Mouse (Mus musculus) liver, embryonic 14.5 days (tissue): ENCODE measurements around the gene Eefsec. TPM values are rescaled to one million over a fixed set of nuclear protein-coding genes. Genes with fewer than 3 reads are reported as not detected.

Experiments
- ATAC-seq: fragments of 200-750 bp; cut with Nextera tagmentation; 2 replicates; pipeline ENCODE4 v1.8.0; 2017; ENCODE audit warnings: moderate number of reproducible peaks, mild to moderate bottlenecking, moderate library complexity; ENCODE audit not compliant: insufficient read depth
- DNase-seq, 3 experiments: peaks; one replicate each; pipeline ENCODE4 v3.0.0-alpha.2; 2012 to 2013; ENCODE audit warnings: low read depth in 3 of 3, low spot score in 3 of 3
- H3K27ac ChIP-seq: fragments of 300-500 bp; sonication (generic); 2 replicates; pipeline ENCODE4 v1.5.1; 2014; ENCODE audit warnings: moderate library complexity, mild to moderate bottlenecking, control low read depth, inconsistent platforms
- H3K27me3 ChIP-seq: fragments of 300-500 bp; sonication (generic); 2 replicates; pipeline ENCODE4 v1.6.1; 2014; ENCODE audit warnings: mild to moderate bottlenecking, low read length, moderate library complexity; ENCODE audit not compliant: control insufficient read depth, insufficient read depth
- H3K36me3 ChIP-seq: fragments of 300-500 bp; sonication (generic); replicated peaks from 2 replicates; pipeline ENCODE4 v1.6.1; 2014; ENCODE audit warnings: low read depth; ENCODE audit not compliant: control insufficient read depth, insufficient read depth
- H3K4me1 ChIP-seq, 2 experiments: fragments of 200-500 bp in 1 of 2; fragments of 300-500 bp in 1 of 2; sonication (generic) in 1 of 2; replicated peaks; 2 replicates each; pipeline ENCODE4 v1.6.1; 2012 to 2014; ENCODE audit warnings: antibody characterized with exemption in 1 of 2, inconsistent platforms in 1 of 2, low read length in 1 of 2; ENCODE audit not compliant: control insufficient read depth in 2 of 2, insufficient read depth in 2 of 2
- H3K4me2 ChIP-seq: fragments of 300-500 bp; sonication (generic); 2 replicates; pipeline ENCODE4 v1.6.1; 2014; ENCODE audit warnings: low read depth, mild to moderate bottlenecking, control low read depth, moderate library complexity
- H3K4me3 ChIP-seq, 2 experiments: fragments of 200-500 bp in 1 of 2; fragments of 300-500 bp in 1 of 2; sonication (generic) in 1 of 2; 2 replicates each; pipeline ENCODE4 v1.5.1; 2012 to 2014; ENCODE audit warnings: low read depth in 2 of 2, low read length in 2 of 2, mild to moderate bottlenecking in 2 of 2, control low read depth in 1 of 2, inconsistent platforms in 1 of 2, moderate library complexity in 1 of 2; ENCODE audit not compliant: insufficient read depth in 1 of 2
- H3K9ac ChIP-seq: fragments of 300-500 bp; sonication (generic); replicated peaks from 2 replicates; pipeline ENCODE4 v1.6.1; 2014; ENCODE audit warnings: mild to moderate bottlenecking, control low read depth, moderate library complexity
- H3K9me3 ChIP-seq: fragments of 300-500 bp; sonication (generic); 2 replicates; pipeline ENCODE4 v1.6.1; 2016; ENCODE audit warnings: low read length, mixed read lengths; ENCODE audit not compliant: control insufficient read depth
- CTCF ChIP-seq: IDR thresholded peaks from 2 replicates; pipeline ENCODE4 v1.5.1; 2016; ENCODE audit warnings: antibody characterized with exemption, low read depth, control low read depth
- EP300 ChIP-seq: IDR thresholded peaks from 2 replicates; pipeline ENCODE4 v1.6.1; 2016; ENCODE audit warnings: antibody characterized with exemption, low read depth
- WGBS: fragments of 180-500 bp; shearing (Covaris S2); extraction: QIAGEN DNeasy Blood & Tissue Kit; methylation state at CpG from one replicate; pipeline ENCODE4 v1.1.7; 2014; ENCODE audit not compliant: insufficient replicate concordance; 5-methylcytosine and 5-hydroxymethylcytosine counted together
- polyA plus RNA-seq, 2 experiments: library from polyadenylated mRNA; depleted of rRNA in 1 of 2; stranded (reverse) in 1 of 2; unstranded in 1 of 2; fragments of >200 nt; fragmentation: Nextera tagmentation in 1 of 2; extraction: Ambion mirVana in 1 of 2; gene quantifications; 2 replicates each; pipeline versions ENCODE4 v1.2.1 to v1.2.3; 2012 to 2014

Gene Eefsec
- polyA plus RNA-seq, 2 experiments = 9.7 to 14.3 TPM

- TF ChIP-seq EP300 (no peak), CTCF (no peak)
- H3K36me3 ChIP-seq = no peaks in the 10 kb centered on the region
- DNase-seq = no peak
- H3K27ac ChIP-seq = no peak overlapping the region
- H3K9me3 ChIP-seq = no peaks in the 10 kb centered on the region
- no peak overlapping the region for H3K4me2 ChIP-seq
- no peaks in the 10 kb centered on the region for H3K27me3 ChIP-seq
- ATAC-seq = no peak
- H3K9ac ChIP-seq = no peak overlapping the region
- H3K4me1 ChIP-seq = 0 out of 4 replicates have a peak, but pooled peaks cover 0 to 3% of the 10 kb centered on the region in 2 experiments
- H3K4me3 ChIP-seq = no peak overlapping the region
Measured at GRCm38 (mm10) chr6:88383734-88384133, 62.6 kb downstream of the Eefsec start.

GRCm38 (mm10) chr6:88379756-88380155, 66.6 kb downstream of the Eefsec start:
- no peak overlapping the region for H3K9ac ChIP-seq
- H3K4me1 ChIP-seq = 0 out of 4 replicates have a peak, but pooled peaks cover 0 to 3% of the 10 kb centered on the region in 2 experiments
- no peaks in the 10 kb centered on the region for H3K9me3 ChIP-seq
- no peak for TF ChIP-seq CTCF
- TF ChIP-seq EP300 = no peak
- H3K4me3 ChIP-seq = no peak overlapping the region
- H3K27me3 ChIP-seq = no peaks in the 10 kb centered on the region
- no peak for ATAC-seq
- WGBS = 45% methylated on average over 3 of the region's 3 CpGs
- no peaks in the 10 kb centered on the region for H3K36me3 ChIP-seq
- no peak for DNase-seq
- no peak overlapping the region for H3K27ac ChIP-seq
- H3K4me2 ChIP-seq = no peak overlapping the region

- Histone ChIP-seq H3K27ac (no peak overlapping the region), H3K4me3 (no peak overlapping the region), H3K4me2 (no peak overlapping the region), H3K9ac (no peak overlapping the region), H3K27me3 (no peaks in the 10 kb centered on the region), H3K9me3 (no peaks in the 10 kb centered on the region), H3K36me3 (no peaks in the 10 kb centered on the region), H3K4me1 (no peaks in the 10 kb centered on the region)
- DNase-seq = no peak
- no peak for ATAC-seq
- 25% methylated on average over 1 of the region's 1 CpGs for WGBS
- no peak for TF ChIP-seq EP300
- TF ChIP-seq CTCF = no peak
Measured at GRCm38 (mm10) chr6:88378829-88379228, 67.5 kb downstream of the Eefsec start.

GRCm38 (mm10) chr6:88374247-88374646, 72.1 kb downstream of the Eefsec start:
- DNase-seq = no peak
- no peak for TF ChIP-seq CTCF
- TF ChIP-seq EP300 = no peak
- WGBS = 67% methylated on average over 7 of the region's 7 CpGs
- Histone ChIP-seq H3K9ac (no peak overlapping the region), H3K36me3 (no peaks in the 10 kb centered on the region), H3K27me3 (no peaks in the 10 kb centered on the region), H3K4me3 (no peak overlapping the region), H3K9me3 (no peaks in the 10 kb centered on the region), H3K27ac (no peak overlapping the region), H3K4me2 (no peak overlapping the region), H3K4me1 (peaks cover 0 to 4% of the 10 kb centered on the region in 2 experiments; a peak in 1 of 4 replicates)
- no peak for ATAC-seq

- 67% methylated on average over 8 of the region's 8 CpGs for WGBS
- H3K9ac ChIP-seq = no peak overlapping the region
- DNase-seq (no peak), ATAC-seq (no peak)
- H3K4me1 ChIP-seq = peaks cover 0 to 4% of the 10 kb centered on the region in 2 experiments; a peak in 1 of 4 replicates
- H3K36me3 ChIP-seq = no peaks in the 10 kb centered on the region
- no peak overlapping the region for H3K27ac ChIP-seq
- no peaks in the 10 kb centered on the region for H3K27me3 ChIP-seq
- H3K4me2 ChIP-seq = no peak overlapping the region
- no peak overlapping the region for H3K4me3 ChIP-seq
- no peaks in the 10 kb centered on the region for H3K9me3 ChIP-seq
- TF ChIP-seq CTCF (no peak), EP300 (no peak)
Measured at GRCm38 (mm10) chr6:88369851-88370635, 76.3 kb downstream of the Eefsec start.
